Mouse (Mus musculus): ENCODE results near the gene Ascc1.

GRCm38 (mm10) chr10:59980815-59981244, 21.8 kb upstream of the Ascc1 start:
- no peak for TF ChIP-seq CTCF (IDR thresholded peaks at IDR 0.05; ENCODE audit: low read depth, low read length)
- no peak for TF ChIP-seq POLR2A (IDR thresholded peaks at IDR 0.05; ENCODE audit: extremely low read depth, insufficient read depth, low read length)

All from liver, adult 2 months (tissue).